Mouse (Mus musculus) midbrain, embryonic 11.5 days (tissue): Measurements from ENCODE around the gene Soat1. TPM values are rescaled to one million over a fixed set of nuclear protein-coding genes. Genes with fewer than 3 reads are reported as not detected.

Experiments used
- ATAC-seq: fragments of 200-750 bp; cut with Nextera tagmentation; 2 replicates; pipeline ENCODE4 v1.8.0; 2017; ENCODE audit warnings: moderate TSS enrichment, moderate library complexity; ENCODE audit not compliant: low FRiP score
- DNase-seq: peaks from one replicate; pipeline ENCODE4 v3.0.0; 2015; ENCODE audit warnings: low spot score; ENCODE audit errors: missing footprints
- H3K27ac ChIP-seq: fragments of 300-500 bp; sonication (generic); 2 replicates; pipeline ENCODE4 v1.5.1; 2014; ENCODE audit warnings: low read depth, low read length
- H3K27me3 ChIP-seq: fragments of 300-500 bp; sonication (generic); 2 replicates; pipeline ENCODE4 v1.6.1; 2014; ENCODE audit warnings: mild to moderate bottlenecking, low read length, moderate library complexity, mixed read lengths; ENCODE audit not compliant: control insufficient read depth, insufficient read depth
- H3K36me3 ChIP-seq: fragments of 300-500 bp; sonication (generic); 2 replicates; pipeline ENCODE4 v1.6.1; 2014; ENCODE audit warnings: mild to moderate bottlenecking, low read length, moderate library complexity, mixed read lengths; ENCODE audit not compliant: control insufficient read depth, insufficient read depth
- H3K4me1 ChIP-seq: fragments of 300-500 bp; sonication (generic); 2 replicates; pipeline ENCODE4 v1.6.1; 2014; ENCODE audit warnings: low read length; ENCODE audit not compliant: control insufficient read depth, insufficient read depth
- H3K4me2 ChIP-seq: fragments of 300-500 bp; sonication (generic); 2 replicates; pipeline ENCODE4 v1.6.1; 2014; ENCODE audit warnings: mild to moderate bottlenecking, moderate library complexity
- H3K4me3 ChIP-seq: fragments of 300-500 bp; sonication (generic); 2 replicates; pipeline ENCODE4 v1.5.1; 2014; ENCODE audit warnings: low read depth, low read length
- H3K9ac ChIP-seq: fragments of 300-500 bp; sonication (generic); 2 replicates; pipeline ENCODE4 v1.6.1; 2014; ENCODE audit warnings: low read length
- H3K9me3 ChIP-seq: fragments of 300-500 bp; sonication (generic); 2 replicates; pipeline ENCODE4 v1.6.1; 2016; ENCODE audit warnings: low read length; ENCODE audit not compliant: control insufficient read depth
- WGBS: fragments of 180-500 bp; shearing (Covaris S2); extraction: QIAGEN DNeasy Blood & Tissue Kit; methylation state at CpG from one replicate; pipeline ENCODE4 v1.1.7; 2014; 5-methylcytosine and 5-hydroxymethylcytosine counted together
- polyA plus RNA-seq: library from polyadenylated mRNA; unstranded; fragments of >200 nt; fragmentation: Nextera tagmentation; extraction: Ambion mirVana; gene quantifications from 2 replicates; pipeline ENCODE4 v1.2.1, GENCODE M21; 2014

Gene Soat1
- polyA plus RNA-seq, 1 experiment from 2014 or later: 21.4 TPM

DNA sequence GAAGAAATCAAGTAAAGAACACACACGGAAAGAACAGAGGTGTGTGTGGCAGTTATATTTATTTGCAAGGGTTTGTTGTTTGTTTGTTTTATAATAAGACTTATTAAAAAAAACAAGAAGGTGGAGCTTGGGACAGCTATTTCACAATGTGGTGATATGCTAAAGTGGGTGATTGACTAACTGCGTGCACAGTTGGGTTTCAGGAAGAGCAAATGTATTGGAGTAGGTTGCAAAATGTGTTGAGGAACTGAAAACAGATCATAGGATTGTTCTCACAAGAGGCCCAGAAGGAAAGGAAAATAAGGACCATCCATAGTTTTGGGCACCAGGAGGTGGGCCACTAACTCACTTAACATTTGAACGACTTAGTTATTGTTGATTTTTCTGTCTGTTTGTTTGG is 3.1 kb downstream of the Soat1 start:
- WGBS: 83% methylated on average over 3 of the region's 3 CpGs
- ATAC-seq (no peak), DNase-seq (no peak)
- Histone ChIP-seq H3K9me3 (no peaks in the 10 kb centered on the region), H3K4me2 (no peak overlapping the region), H3K27ac (no peak overlapping the region), H3K4me3 (no peak overlapping the region), H3K27me3 (no peaks in the 10 kb centered on the region), H3K4me1 (peaks cover 6% of the 10 kb centered on the region; the same call in 1 of the 2 replicates), H3K9ac (no peak overlapping the region), H3K36me3 (peaks cover 5% of the 10 kb centered on the region; the same call in 1 of the 2 replicates)

- Histone ChIP-seq H3K27me3 (no peaks in the 10 kb centered on the region), H3K4me3 (no peak overlapping the region), H3K36me3 (peaks cover 7% of the 10 kb centered on the region; the same call in 1 of the 2 replicates), H3K9me3 (no peaks in the 10 kb centered on the region), H3K27ac (no peak overlapping the region), H3K4me2 (no peak overlapping the region), H3K9ac (no peak overlapping the region), H3K4me1 (peaks cover 6% of the 10 kb centered on the region; the same call in 1 of the 2 replicates)
- DNase-seq: no peak
- 83% methylated on average over 7 of the region's 7 CpGs for WGBS
- ATAC-seq: no peak
Observed at GRCm38 (mm10) chr1:156470557-156470956, 3.6 kb downstream of the Soat1 start.

DNA sequence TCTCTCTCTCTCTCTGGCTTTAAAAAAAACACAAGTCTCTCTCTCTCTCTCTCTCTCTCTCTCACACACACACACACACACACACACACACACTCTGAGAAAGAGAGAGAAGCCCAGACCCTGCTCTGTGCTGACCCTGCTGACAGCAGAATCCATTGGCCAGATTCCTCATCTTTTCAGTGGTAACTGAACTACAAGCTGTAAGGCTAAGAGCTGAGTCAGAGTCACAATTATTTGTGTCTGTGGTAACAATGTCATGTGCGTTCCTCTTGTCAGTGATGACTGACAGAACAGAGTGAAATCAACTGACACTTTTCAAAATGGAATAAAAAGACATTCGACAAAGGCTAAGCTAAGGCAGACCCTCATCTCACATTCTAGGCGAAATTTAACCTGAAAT is 5.6 kb downstream of the Soat1 start:
- ATAC-seq (no peak), DNase-seq (no peak)
- H3K27me3 ChIP-seq: no peaks in the 10 kb centered on the region
- peaks cover 7% of the 10 kb centered on the region; the same call in 1 of the 2 replicates for H3K36me3 ChIP-seq
- no peak overlapping the region for H3K4me2 ChIP-seq
- WGBS: 87% methylated on average over 3 of the region's 3 CpGs
- H3K4me1 ChIP-seq: peaks cover 2% of the 10 kb centered on the region; the same call in 1 of the 2 replicates
- H3K4me3 ChIP-seq: no peak overlapping the region
- no peaks in the 10 kb centered on the region for H3K9me3 ChIP-seq
- no peak overlapping the region for H3K9ac ChIP-seq
- no peak overlapping the region for H3K27ac ChIP-seq

DNA sequence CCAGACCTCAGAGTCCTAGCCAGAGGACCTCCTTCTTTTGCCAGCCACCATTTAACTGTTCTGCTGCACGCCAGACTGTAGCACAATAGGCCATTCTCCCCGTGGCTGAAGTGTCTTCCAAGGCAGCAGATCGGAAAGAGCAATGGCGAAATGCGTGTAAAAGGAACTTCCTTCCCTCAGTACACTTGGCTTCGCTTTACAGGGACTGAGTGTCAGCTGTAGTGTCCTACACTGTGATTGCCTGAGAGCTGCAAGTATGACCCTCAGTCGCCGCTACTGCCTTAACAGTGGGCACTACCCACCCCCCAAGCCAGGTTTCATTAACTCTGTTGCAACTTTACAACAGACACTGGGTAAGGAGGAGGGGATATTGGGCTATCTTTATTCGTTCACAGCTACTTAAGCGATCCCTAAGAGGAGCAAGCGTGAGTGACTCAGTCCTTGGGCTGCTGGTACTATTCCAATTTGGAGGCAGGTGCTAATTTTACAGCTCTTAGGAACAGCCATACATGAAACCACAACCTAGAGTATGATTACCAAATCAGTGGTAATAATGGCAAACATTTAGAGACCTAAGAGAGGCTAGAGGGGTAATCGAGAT is 6.4 kb downstream of the Soat1 start:
- Histone ChIP-seq H3K27ac (no peak overlapping the region), H3K9me3 (no peaks in the 10 kb centered on the region), H3K36me3 (peaks cover 7% of the 10 kb centered on the region; the same call in 1 of the 2 replicates), H3K4me2 (no peak overlapping the region), H3K4me3 (no peak overlapping the region), H3K27me3 (no peaks in the 10 kb centered on the region), H3K9ac (no peak overlapping the region), H3K4me1 (peaks cover under 1% of the 10 kb centered on the region; the same call in 1 of the 2 replicates)
- DNase-seq (no peak), ATAC-seq (no peak)
- WGBS: 92% methylated on average over 12 of the region's 12 CpGs

DNA sequence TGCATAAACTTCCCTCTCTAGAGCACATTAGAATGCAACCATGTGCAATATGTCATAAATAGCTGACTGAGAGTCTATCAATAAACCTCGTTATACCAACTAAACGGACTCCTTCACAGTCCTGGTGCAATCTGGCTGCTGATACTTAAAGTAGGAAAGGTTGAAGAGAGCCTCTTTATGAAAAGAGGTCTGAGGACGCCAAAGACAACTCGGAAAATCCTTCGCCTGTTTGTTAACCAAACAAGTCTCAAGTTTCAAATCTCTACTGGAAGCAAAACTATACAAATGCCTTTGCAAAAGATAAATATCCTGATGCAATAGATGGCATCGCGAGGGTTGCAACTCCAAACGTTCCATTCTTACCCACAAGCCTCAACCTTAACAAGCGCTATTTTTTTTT is 9.2 kb downstream of the Soat1 start:
- no peak overlapping the region for H3K9ac ChIP-seq
- DNase-seq: no peak
- H3K27ac ChIP-seq: no peak overlapping the region
- no peaks in the 10 kb centered on the region for H3K9me3 ChIP-seq
- peaks cover 7% of the 10 kb centered on the region; the same call in 1 of the 2 replicates for H3K36me3 ChIP-seq
- no peak overlapping the region for H3K4me2 ChIP-seq
- ATAC-seq: no peak
- no peaks in the 10 kb centered on the region for H3K4me1 ChIP-seq
- H3K27me3 ChIP-seq: no peaks in the 10 kb centered on the region
- WGBS: 90% methylated on average over 9 of the region's 9 CpGs
- H3K4me3 ChIP-seq: no peak overlapping the region

GRCm38 (mm10) chr1:156463981-156464853 is 9.9 kb downstream of the Soat1 start:
- WGBS: 88% methylated on average over 8 of the region's 8 CpGs
- Histone ChIP-seq H3K27ac (no peak overlapping the region), H3K4me3 (no peak overlapping the region), H3K36me3 (peaks cover 7% of the 10 kb centered on the region; the same call in 1 of the 2 replicates), H3K27me3 (no peaks in the 10 kb centered on the region), H3K9ac (no peak overlapping the region), H3K4me1 (no peaks in the 10 kb centered on the region), H3K9me3 (no peaks in the 10 kb centered on the region), H3K4me2 (no peak overlapping the region)
- ATAC-seq (no peak), DNase-seq (no peak)

DNA sequence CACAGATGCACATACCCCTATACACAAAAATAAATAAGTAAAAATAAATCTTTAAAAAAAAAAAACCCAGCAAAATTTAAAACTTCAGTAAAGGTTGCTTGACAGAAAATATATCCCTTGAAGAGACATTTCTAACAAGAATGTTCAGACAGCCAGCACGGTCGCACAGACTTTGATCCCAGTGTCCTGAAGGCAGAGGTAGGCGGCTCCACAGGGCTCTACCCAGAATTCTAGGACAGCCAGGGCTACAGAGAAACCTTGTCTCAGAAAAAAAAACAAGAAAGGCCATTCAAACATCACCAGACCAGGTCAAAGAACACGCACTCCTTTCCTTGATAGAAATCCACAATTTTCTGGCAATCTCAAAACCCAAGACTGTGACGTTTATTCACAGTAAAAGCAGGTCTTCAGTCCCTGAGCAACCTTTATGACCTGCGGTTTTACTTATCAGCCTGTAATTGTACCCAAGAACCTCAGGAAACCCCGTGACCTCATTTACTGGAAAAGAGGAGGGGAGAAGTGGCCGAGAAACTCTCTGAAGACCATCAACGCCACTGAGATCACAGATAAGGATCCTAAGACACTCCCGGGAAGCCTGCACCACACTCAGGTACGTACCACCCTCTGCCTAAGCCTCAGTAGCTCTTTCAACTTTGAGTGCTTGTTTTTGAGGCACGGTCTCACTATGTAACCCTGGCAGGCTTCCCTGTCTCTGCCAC is 11.7 kb downstream of the Soat1 start:
- WGBS: 88% methylated on average over 12 of the region's 12 CpGs
- H3K9ac ChIP-seq: no peak overlapping the region
- no peak overlapping the region for H3K27ac ChIP-seq
- no peaks in the 10 kb centered on the region for H3K9me3 ChIP-seq
- no peak overlapping the region for H3K4me3 ChIP-seq
- ATAC-seq (no peak), DNase-seq (no peak)
- peaks cover 7% of the 10 kb centered on the region; the same call in 1 of the 2 replicates for H3K36me3 ChIP-seq
- no peak overlapping the region for H3K4me2 ChIP-seq
- no peaks in the 10 kb centered on the region for H3K27me3 ChIP-seq
- H3K4me1 ChIP-seq: no peaks in the 10 kb centered on the region

- no peaks in the 10 kb centered on the region for H3K4me1 ChIP-seq
- H3K4me2 ChIP-seq: no peak overlapping the region
- no peak for DNase-seq
- no peaks in the 10 kb centered on the region for H3K9me3 ChIP-seq
- no peak for ATAC-seq
- H3K27me3 ChIP-seq: no peaks in the 10 kb centered on the region
- H3K36me3 ChIP-seq: peaks cover 2% of the 10 kb centered on the region; the same call in 1 of the 2 replicates
- no peak overlapping the region for H3K27ac ChIP-seq
- 86% methylated on average over 6 of the region's 6 CpGs for WGBS
- H3K4me3 ChIP-seq: no peak overlapping the region
- no peak overlapping the region for H3K9ac ChIP-seq
Observed at GRCm38 (mm10) chr1:156461036-156461435, 13.1 kb downstream of the Soat1 start.
